Mouse (Mus musculus): ENCODE data around the gene Ptprh. TPM values are rescaled to one million over a fixed set of nuclear protein-coding genes. Genes with fewer than 3 reads are reported as not detected.

The Ptprh gene
- polyA plus RNA-seq, 1 experiment from 2014 or later, result not detected

Small RNAs within 50 kb of the gene (microRNA-seq; reads per million reads assigned to microRNA genes)
- gene Gm23577, result not detected

Other genes starting within 250 kb of the Ptprh start
- 0.93 and 0.97 TPM in 2 replicates for gene Gp6, start 206.3 kb downstream of the Ptprh start, polyA plus RNA-seq (2014; fragmentation: Nextera tagmentation; extraction: Ambion mirVana)
- 32.2 and 32.6 TPM in 2 replicates for gene Rdh13, start 158.4 kb downstream of the Ptprh start, polyA plus RNA-seq (2014; fragmentation: Nextera tagmentation; extraction: Ambion mirVana)
- gene Eps8l1, start 143.4 kb downstream of the Ptprh start, polyA plus RNA-seq (2014; fragmentation: Nextera tagmentation; extraction: Ambion mirVana), result 4.6 and 4.7 TPM in 2 replicates
- 41.1 and 43.3 TPM in 2 replicates for gene Ppp1r12c, start 102.4 kb downstream of the Ptprh start, polyA plus RNA-seq (2014; fragmentation: Nextera tagmentation; extraction: Ambion mirVana)
- gene Tnnt1, start 87.7 kb downstream of the Ptprh start, polyA plus RNA-seq (2014; fragmentation: Nextera tagmentation; extraction: Ambion mirVana), result 72.7 and 93.7 TPM in 2 replicates
- 2.1 and 3.5 TPM in 2 replicates for gene Tnni3, start 79.8 kb downstream of the Ptprh start, polyA plus RNA-seq (2014; fragmentation: Nextera tagmentation; extraction: Ambion mirVana)
- gene Dnaaf3, start 71.6 kb downstream of the Ptprh start, polyA plus RNA-seq (2014; fragmentation: Nextera tagmentation; extraction: Ambion mirVana), result 0.93 and 0.95 TPM in 2 replicates
- gene Syt5, start 56.5 kb downstream of the Ptprh start, polyA plus RNA-seq (2014; fragmentation: Nextera tagmentation; extraction: Ambion mirVana), result 9.0 and 10.8 TPM in 2 replicates
- gene Tmem86b, start 27.4 kb upstream of the Ptprh start, polyA plus RNA-seq (2014; fragmentation: Nextera tagmentation; extraction: Ambion mirVana), result 1.5 and 2.1 TPM in 2 replicates
- 6.0 and 6.7 TPM in 2 replicates for gene Ppp6r1, start 55.0 kb upstream of the Ptprh start, polyA plus RNA-seq (2014; fragmentation: Nextera tagmentation; extraction: Ambion mirVana)
- 108 and 120 TPM in 2 replicates for gene Hspbp1, start 81.0 kb upstream of the Ptprh start, polyA plus RNA-seq (2014; fragmentation: Nextera tagmentation; extraction: Ambion mirVana)
- 2.7 and 3.4 TPM in 2 replicates for gene Brsk1, start 86.6 kb upstream of the Ptprh start, polyA plus RNA-seq (2014; fragmentation: Nextera tagmentation; extraction: Ambion mirVana)
- 0.17 TPM in 1 of 2 replicates, not detected in the other for gene Tmem150b, start 121.2 kb upstream of the Ptprh start, polyA plus RNA-seq (2014; fragmentation: Nextera tagmentation; extraction: Ambion mirVana)
- 80.6 and 87.0 TPM in 2 replicates for gene Kmt5c, start 136.1 kb upstream of the Ptprh start, polyA plus RNA-seq (2014; fragmentation: Nextera tagmentation; extraction: Ambion mirVana)
- gene Cox6b2, start 149.1 kb upstream of the Ptprh start, polyA plus RNA-seq (2014; fragmentation: Nextera tagmentation; extraction: Ambion mirVana), result 23.0 and 27.0 TPM in 2 replicates
- gene Fam71e2, start 167.3 kb upstream of the Ptprh start, polyA plus RNA-seq (2014; fragmentation: Nextera tagmentation; extraction: Ambion mirVana), result not detected in 2 replicates
- 0.16 TPM in 1 of 2 replicates, not detected in the other for gene Il11, start 178.8 kb upstream of the Ptprh start, polyA plus RNA-seq (2014; fragmentation: Nextera tagmentation; extraction: Ambion mirVana)
- gene Tmem190, start 178.9 kb upstream of the Ptprh start, polyA plus RNA-seq (2014; fragmentation: Nextera tagmentation; extraction: Ambion mirVana), result not detected in 2 replicates
- gene Tmem238, start 185.6 kb upstream of the Ptprh start, polyA plus RNA-seq (2014; fragmentation: Nextera tagmentation; extraction: Ambion mirVana), result 1.7 and 2.2 TPM in 2 replicates
- 157 and 169 TPM in 2 replicates for gene Rpl28, start 188.8 kb upstream of the Ptprh start, polyA plus RNA-seq (2014; fragmentation: Nextera tagmentation; extraction: Ambion mirVana)
- gene Ube2s, start 208.5 kb upstream of the Ptprh start, polyA plus RNA-seq (2014; fragmentation: Nextera tagmentation; extraction: Ambion mirVana), result 422 and 471 TPM in 2 replicates
- 3.1 and 3.2 TPM in 2 replicates for gene Shisa7, start 240.7 kb upstream of the Ptprh start, polyA plus RNA-seq (2014; fragmentation: Nextera tagmentation; extraction: Ambion mirVana)